10 mouse cellular contexts compared by ENCODE assay signal in genomic region chr16:70239432-70239941, GRCm38 (mm10).
DNase-seq lines count a peak whose midpoint lies in the region; ATAC-seq lines count a peak whose summit lies in the region.
"Had no signal": no experiment of that assay in that cellular context is flagged by ENCODE, and none has a peak within 500 bp of the region (broad histone marks: within the 10 kb centered on the region; RNA-seq: fewer than 3 reads in every experiment).

No protein-coding gene starts in this region.

- no peak overlapping the region for H3K4me3 ChIP-seq in forebrain, embryonic 13.5 days
- H3K4me3 ChIP-seq in neural tube, embryonic 11.5 days (ENCODE audit: low read depth, low read length), result no peak overlapping the region
- H3K4me3 ChIP-seq: heart, embryonic 12.5 days; liver, embryonic 15.5 days had no signal

- WGBS in forebrain, embryonic 13.5 days, result 4% methylated on average over 7 of the region's 7 CpGs
- WGBS in neural tube, embryonic 11.5 days, result 12% methylated on average over 7 of the region's 7 CpGs

- ATAC-seq in forebrain, embryonic 13.5 days, result peak; percentile 61; the same call in 1 of the 2 replicates
- ATAC-seq in neural tube, embryonic 11.5 days (ENCODE audit: insufficient read depth, low FRiP score, low TSS enrichment), result peak; percentile 60; the same call in 1 of the 2 replicates

- no peaks in the 10 kb centered on the region for H3K9me3 ChIP-seq in forebrain, embryonic 13.5 days (replicated peaks)
- H3K9me3 ChIP-seq in neural tube, embryonic 11.5 days (ENCODE audit: control insufficient read depth, low read length), result no peaks in the 10 kb centered on the region
- H3K9me3 ChIP-seq: heart, embryonic 12.5 days; liver, embryonic 15.5 days had no signal

- H3K27me3 ChIP-seq in forebrain, embryonic 13.5 days, result no peaks in the 10 kb centered on the region
- H3K27me3 ChIP-seq in neural tube, embryonic 11.5 days (ENCODE audit: control insufficient read depth, insufficient read depth, low read length), result no peaks in the 10 kb centered on the region
- H3K27me3 ChIP-seq: heart, embryonic 12.5 days; liver, embryonic 15.5 days had no signal

- H3K4me2 ChIP-seq in forebrain, embryonic 13.5 days, result no peak overlapping the region
- no peak overlapping the region for H3K4me2 ChIP-seq in neural tube, embryonic 11.5 days (ENCODE audit: low read depth)
- H3K4me2 ChIP-seq: heart, embryonic 12.5 days; liver, embryonic 15.5 days had no signal

- H3K4me1 ChIP-seq in forebrain, embryonic 13.5 days, result peaks cover 10% of the 10 kb centered on the region; the same call in 1 of the 2 replicates
- no peaks in the 10 kb centered on the region for H3K4me1 ChIP-seq in neural tube, embryonic 11.5 days (ENCODE audit: control insufficient read depth, insufficient read depth, low read length)
- H3K4me1 ChIP-seq: liver, embryonic 15.5 days had no signal

- no peak overlapping the region for H3K9ac ChIP-seq in forebrain, embryonic 13.5 days
- H3K9ac ChIP-seq in neural tube, embryonic 11.5 days (ENCODE audit: low read length), result no peak overlapping the region
- H3K9ac ChIP-seq: heart, embryonic 12.5 days; liver, embryonic 15.5 days had no signal

- no peaks in the 10 kb centered on the region for H3K36me3 ChIP-seq in forebrain, embryonic 13.5 days (ENCODE audit: poor library complexity, severe bottlenecking)
- no peaks in the 10 kb centered on the region for H3K36me3 ChIP-seq in neural tube, embryonic 11.5 days (ENCODE audit: control insufficient read depth, insufficient read depth, low read length)
- H3K36me3 ChIP-seq: heart, embryonic 12.5 days; liver, embryonic 15.5 days had no signal

- no peak overlapping the region for H3K27ac ChIP-seq in forebrain, embryonic 13.5 days
- no peak overlapping the region for H3K27ac ChIP-seq in neural tube, embryonic 11.5 days (ENCODE audit: low read depth, low read length)
- H3K27ac ChIP-seq: liver, embryonic 15.5 days had no signal

- DNase-seq in embryo, embryonic 9.5 days (ENCODE audit: extremely low spot score), result peak; percentile 27
- DNase-seq in kidney, postnatal 4 days, result peak; percentile 20 to 51
- DNase-seq in neural tube, embryonic 11.5 days (ENCODE audit: low spot score), result peak; percentile 33
- DNase-seq in thymus, postnatal 14 days, result no peak
- DNase-seq in cerebellum, adult 18-20 months, result no peak
- DNase-seq in adipocyte (ENCODE audit: low spot score), result no peak
- DNase-seq: thymus, adult 2 months had no signal

Comparison
In these comparisons a context has a peak if more than half of its experiments do, and no peak if none do; other contexts are left out.
1. DNase-seq: peak in embryo, embryonic 9.5 days (single experiment), kidney, postnatal 4 days (2 of 2) and neural tube, embryonic 11.5 days (single experiment); none in thymus, postnatal 14 days (single experiment), cerebellum, adult 18-20 months (0 of 2) and adipocyte (single experiment).